Mouse (Mus musculus) cortical plate, adult 2 months (tissue): Measurements from ENCODE around the gene Rbm43. TPM values are rescaled to one million over a fixed set of nuclear protein-coding genes. Genes with fewer than 3 reads are reported as not detected.

Source experiments
- H3K27ac ChIP-seq: fragments of 200-500 bp; 2 replicates; pipeline ENCODE4 v1.5.1; 2012; ENCODE audit warnings: low read length, control low read depth, inconsistent platforms; ENCODE audit not compliant: insufficient read depth
- H3K4me1 ChIP-seq: fragments of 200-500 bp; 2 replicates; pipeline ENCODE4 v1.6.1; 2011; ENCODE audit warnings: low read length; ENCODE audit not compliant: control insufficient read depth, insufficient read depth
- H3K4me3 ChIP-seq: fragments of 200-500 bp; 2 replicates; pipeline ENCODE4 v1.5.1; 2011; ENCODE audit warnings: mild to moderate bottlenecking, low read length, control low read depth; ENCODE audit not compliant: insufficient read depth
- CTCF ChIP-seq: fragments of 200-500 bp; IDR thresholded peaks from 2 replicates; pipeline ENCODE4 v1.5.1; 2011; ENCODE audit warnings: mild to moderate bottlenecking, control low read depth, low read length; ENCODE audit not compliant: insufficient read depth; ENCODE audit errors: extremely low read depth
- POLR2A ChIP-seq: fragments of 200-500 bp; IDR thresholded peaks from 2 replicates; pipeline ENCODE4 v1.6.1; 2011; ENCODE audit warnings: mild to moderate bottlenecking, low read length, control low read depth; ENCODE audit not compliant: insufficient read depth; ENCODE audit errors: extremely low read depth
- polyA plus RNA-seq: library from polyadenylated mRNA; depleted of rRNA; stranded (reverse); fragments of >200 nt; gene quantifications from 2 replicates; pipeline ENCODE4 v1.2.3, GENCODE M21; 2012; rRNA removed

Gene Rbm43
- 14.4 and 15.5 TPM in 2 replicates for polyA plus RNA-seq

- Histone ChIP-seq H3K4me3 (peak within 1 kb of the TSS; percentile 72), H3K27ac (no peak within 1 kb of the TSS), H3K4me1 (peaks cover 6% of the 10 kb centered on the region)
- TF ChIP-seq CTCF = no peak
- TF ChIP-seq POLR2A = no peak
These were observed at the start of gene Rbm43 for GRCm38 (mm10) chr2:51934574-51935334. Gene Rbm43, minus strand, starts transcription at chr2:51935163.

GRCm38 (mm10) chr2:51982288-51982687, 47.3 kb upstream of the Rbm43 start:
- no peak for TF ChIP-seq POLR2A
- no peak for TF ChIP-seq CTCF
- H3K27ac ChIP-seq = no peak overlapping the region
- no peaks in the 10 kb centered on the region for H3K4me1 ChIP-seq
- no peak overlapping the region for H3K4me3 ChIP-seq

GRCm38 (mm10) chr2:51981630-51982029, 46.7 kb upstream of the Rbm43 start:
- H3K4me1 ChIP-seq = no peaks in the 10 kb centered on the region
- no peak overlapping the region for H3K4me3 ChIP-seq
- no peak overlapping the region; the same call in 1 of the 2 replicates for H3K27ac ChIP-seq
- TF ChIP-seq POLR2A = no peak

- no peak for TF ChIP-seq POLR2A
- no peak for TF ChIP-seq CTCF
- H3K4me1 ChIP-seq = no peaks in the 10 kb centered on the region
- peak within 1 kb of the TSS; percentile 85 for H3K27ac ChIP-seq
- H3K4me3 ChIP-seq = peak within 1 kb of the TSS; percentile 83
These were observed 38.5 kb upstream of the Rbm43 start, which contains the start of gene Nmi for GRCm38 (mm10) chr2:51973410-51973968. Gene Nmi, minus strand, starts transcription at chr2:51973494.

GRCm38 (mm10) chr2:51972641-51973409, 37.9 kb upstream of the Rbm43 start:
- Histone ChIP-seq H3K4me1 (no peaks in the 10 kb centered on the region), H3K4me3 (peak overlapping the region; percentile 83), H3K27ac (peak overlapping the region; percentile 85)
- TF ChIP-seq CTCF (no peak), POLR2A (no peak)

- no peaks in the 10 kb centered on the region for H3K4me1 ChIP-seq
- TF ChIP-seq POLR2A (no peak), CTCF (no peak)
- H3K27ac ChIP-seq = 0 out of 2 replicates have a peak overlapping the region, but pooled peaks have one; percentile 85
- H3K4me3 ChIP-seq = peak overlapping the region; percentile 83; the same call in 1 of the 2 replicates
These were observed 37.2 kb upstream of the Rbm43 start for GRCm38 (mm10) chr2:51972142-51972541.

- no peaks in the 10 kb centered on the region for H3K4me1 ChIP-seq
- H3K4me3 ChIP-seq = no peak overlapping the region
- TF ChIP-seq POLR2A (no peak), CTCF (no peak)
- no peak overlapping the region for H3K27ac ChIP-seq
These were observed 35.9 kb upstream of the Rbm43 start for GRCm38 (mm10) chr2:51970897-51971296.

GRCm38 (mm10) chr2:51967288-51967687, 32.3 kb upstream of the Rbm43 start:
- no peak for TF ChIP-seq CTCF
- TF ChIP-seq POLR2A = no peak
- Histone ChIP-seq H3K27ac (no peak overlapping the region), H3K4me3 (no peak overlapping the region)

GRCm38 (mm10) chr2:51953648-51954204, 18.8 kb upstream of the Rbm43 start:
- Histone ChIP-seq H3K27ac (no peak overlapping the region), H3K4me1 (no peaks in the 10 kb centered on the region), H3K4me3 (no peak overlapping the region)
- TF ChIP-seq POLR2A = no peak
- no peak for TF ChIP-seq CTCF

More at GRCm38 (mm10) chr2:51967288-51967687, 32.3 kb upstream of the Rbm43 start:
- no peaks in the 10 kb centered on the region for H3K4me1 ChIP-seq

- Histone ChIP-seq H3K27ac (no peak overlapping the region), H3K4me3 (no peak overlapping the region), H3K4me1 (no peaks in the 10 kb centered on the region)
- TF ChIP-seq CTCF = no peak
- no peak for TF ChIP-seq POLR2A
These were observed 15.9 kb upstream of the Rbm43 start for GRCm38 (mm10) chr2:51950876-51951275.
